Mouse (Mus musculus): ENCODE results near the gene Gm10192.
A peak's percentile ranks its signal among the peaks of the same experiment; 100 is the strongest.
"Not testable (repeated sequence)": the region's sequence is repeated elsewhere in the genome, so short reads cannot be mapped to it uniquely, and the experiment has no call there.

The Gm10192 gene

DNA sequence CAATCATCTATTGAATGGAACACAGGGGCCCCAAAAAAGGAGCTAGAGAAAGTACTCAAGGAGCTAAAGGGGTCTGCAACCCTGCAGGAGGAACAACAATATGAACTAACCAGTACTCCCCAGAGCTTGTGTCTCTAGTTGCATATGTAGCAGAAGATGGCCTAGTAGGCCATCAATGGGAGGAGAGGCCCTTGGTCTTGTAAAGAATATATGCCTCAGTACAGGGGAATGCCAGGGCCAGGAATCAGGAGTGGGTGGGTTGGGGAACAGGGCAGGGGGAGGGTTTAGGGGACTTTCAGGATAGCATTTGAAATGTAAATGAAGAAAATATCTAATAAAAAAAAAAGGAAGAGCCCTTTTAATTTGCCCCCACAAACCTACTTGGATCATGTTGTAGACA lies at the start of gene Gm10192:
Gm10192 (minus strand) TSS at position 101 of the 400 bp plus-strand sequence.
- not testable (repeated sequence) for DNase-seq

DNA sequence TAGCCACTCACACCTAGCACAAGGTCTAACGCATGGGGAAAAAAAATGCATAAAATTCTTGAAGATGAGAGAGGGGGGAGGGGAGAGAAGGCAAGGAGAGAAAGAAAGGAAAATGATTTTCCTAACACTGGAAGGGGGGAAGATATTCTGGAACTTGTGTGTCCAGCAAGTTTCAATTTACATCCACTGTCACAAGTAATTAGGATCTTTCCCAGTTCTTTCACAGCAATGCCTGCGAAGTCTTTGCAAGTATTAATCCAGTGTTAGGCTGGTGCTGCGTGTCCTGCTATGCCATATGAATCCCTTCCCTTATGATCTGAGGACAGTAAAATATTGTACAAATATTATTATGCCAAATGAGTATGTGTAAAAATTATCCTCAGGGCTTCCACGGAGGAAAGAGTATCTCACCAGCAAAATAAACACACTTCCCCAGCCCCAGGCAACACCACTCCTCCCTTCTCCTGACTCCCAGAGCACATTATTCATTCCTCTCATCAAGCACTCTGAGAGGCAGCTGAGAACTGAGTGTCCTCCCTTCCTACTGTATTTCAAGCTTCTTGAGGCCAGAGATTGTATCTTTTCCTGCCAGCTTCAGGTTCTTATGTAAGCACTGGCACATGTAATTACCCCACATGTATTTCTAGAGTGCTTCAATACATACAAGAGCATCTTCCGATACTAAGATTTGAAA lies 47.6 kb upstream of the Gm10192 start:
- peak; percentile 13 for DNase-seq

DNA sequence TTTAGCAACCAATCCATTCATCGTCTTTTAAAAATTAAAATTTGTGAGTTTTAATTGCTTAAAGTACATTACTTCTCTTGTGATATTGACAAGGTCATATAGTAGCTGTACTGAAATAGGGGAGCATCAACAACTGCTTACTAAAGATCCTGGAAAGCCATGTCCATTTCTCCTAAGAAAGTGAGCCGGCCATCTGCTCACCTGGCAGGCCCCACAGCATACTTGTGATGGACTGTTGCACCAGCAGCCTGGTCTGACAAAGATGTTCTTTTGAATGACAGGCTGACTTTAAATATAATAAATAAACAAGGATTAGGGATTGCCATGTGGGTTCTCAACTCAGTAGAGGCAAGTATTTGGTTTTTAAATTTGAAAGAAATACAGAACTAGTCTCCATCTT lies 36.7 kb upstream of the Gm10192 start:
- DNase-seq: no peak

GRCm38 (mm10) chr4:97217906-97218305 lies 34.9 kb upstream of the Gm10192 start:
- DNase-seq: no peak

- no peak for DNase-seq
Measured at GRCm38 (mm10) chr4:97212514-97212913, 29.5 kb upstream of the Gm10192 start.

- DNase-seq: not testable (repeated sequence)
Measured at GRCm38 (mm10) chr4:97202986-97203385, 20.0 kb upstream of the Gm10192 start.

DNA sequence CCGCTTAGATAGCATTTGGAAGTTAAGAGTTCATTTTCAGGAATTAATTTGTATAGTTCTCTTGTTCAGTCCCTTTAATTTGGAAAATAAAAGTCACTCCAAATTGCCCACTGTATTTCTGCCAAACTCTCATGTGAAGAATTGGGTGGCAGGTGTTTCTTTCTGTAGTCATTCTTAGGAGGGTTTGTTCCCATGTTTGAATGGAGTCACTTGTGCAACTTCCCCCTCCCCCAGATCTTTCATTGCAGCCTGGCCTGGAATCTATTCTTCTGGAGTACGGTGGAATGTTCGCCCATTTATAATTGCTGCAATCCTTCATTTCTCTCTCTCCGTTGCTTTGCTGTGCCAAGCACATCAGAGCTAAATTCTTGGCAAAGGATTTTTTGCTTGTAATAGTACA lies 10.2 kb upstream of the Gm10192 start:
- peak; percentile 29 for DNase-seq

GRCm38 (mm10) chr4:97192601-97193000 lies 9.6 kb upstream of the Gm10192 start:
- DNase-seq: no peak

DNA sequence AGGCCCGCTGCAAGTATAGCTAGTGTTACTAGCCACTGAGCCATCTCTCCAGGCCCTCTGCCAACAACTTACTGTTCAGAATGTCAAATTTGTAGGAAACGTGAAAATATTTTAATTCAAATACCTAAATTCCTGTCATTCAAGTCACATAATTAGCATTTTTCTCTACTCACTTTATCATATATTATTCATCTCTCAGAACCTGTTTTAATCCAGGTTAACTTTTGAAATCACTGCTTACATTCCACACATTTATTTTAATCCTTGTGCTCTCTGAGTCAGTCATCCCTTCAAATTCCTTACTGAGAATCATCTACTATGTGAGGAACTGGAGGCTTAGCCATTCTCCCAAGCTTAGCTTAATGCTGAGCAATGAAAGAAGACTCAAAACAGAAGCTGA lies 2.6 kb downstream of the Gm10192 start:
- DNase-seq: no peak

DNA sequence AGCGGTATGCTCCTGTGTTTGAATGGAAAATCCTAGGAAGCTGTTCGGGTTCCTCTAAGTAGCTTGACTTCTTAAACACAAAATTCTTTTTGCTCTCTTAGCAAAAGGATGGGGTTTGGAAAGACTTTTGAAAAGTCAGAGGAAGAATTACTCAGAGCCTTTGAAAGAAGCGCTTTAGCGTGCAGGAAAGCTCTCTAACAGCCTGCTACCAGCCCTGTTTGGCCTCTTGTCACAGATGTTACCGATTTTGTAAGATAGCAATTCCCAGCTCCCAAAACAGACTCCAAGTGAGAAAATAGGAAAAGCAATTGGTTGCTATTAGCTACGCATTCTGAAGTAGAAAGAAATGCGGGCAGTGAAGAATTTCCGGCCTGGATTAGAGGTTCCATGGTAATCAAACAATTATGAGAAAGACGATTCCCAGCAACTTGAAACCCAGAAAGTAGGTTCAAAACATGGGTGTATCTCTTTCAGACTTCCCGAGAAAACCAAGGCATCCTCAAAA lies 26.1 kb downstream of the Gm10192 start:
- peak; percentile 39 for DNase-seq

- peak; percentile 20 for DNase-seq
Measured at GRCm38 (mm10) chr4:97156084-97156483, 26.9 kb downstream of the Gm10192 start.

GRCm38 (mm10) chr4:97153554-97153953 lies 29.4 kb downstream of the Gm10192 start:
- DNase-seq: no peak

DNA sequence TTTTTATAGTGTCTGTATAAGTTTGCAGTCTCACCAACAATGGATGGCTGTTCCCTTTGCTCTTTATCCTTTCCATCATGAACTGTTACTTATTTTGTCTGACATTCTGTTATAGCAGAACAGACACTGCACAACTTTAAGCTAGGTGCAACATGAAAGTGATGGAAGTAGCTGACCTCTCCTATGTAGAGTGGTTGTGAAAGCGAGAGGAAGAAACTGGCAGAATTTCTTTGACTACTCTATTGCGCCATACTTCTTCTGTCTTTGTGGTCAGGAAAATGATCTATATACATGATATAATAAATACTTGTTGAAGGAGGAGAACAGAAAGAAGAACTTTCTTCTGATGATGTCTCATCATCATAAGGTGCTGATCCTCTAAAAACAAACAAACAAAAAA lies 40.5 kb downstream of the Gm10192 start:
- no peak for DNase-seq

All from embryo, embryonic 11 days (tissue).